Mouse (Mus musculus) intestine, postnatal 0 days (tissue): ENCODE results near the gene Ddah2. TPM values are rescaled to one million over a fixed set of nuclear protein-coding genes. Genes with fewer than 3 reads are reported as not detected.
A peak's percentile ranks its signal among the peaks of the same experiment; 100 is the strongest.

Experiments used
- ATAC-seq: fragments of 200-750 bp; cut with Nextera tagmentation; 2 replicates; pipeline ENCODE4 v1.8.0; 2017; ENCODE audit warnings: mild to moderate bottlenecking, moderate TSS enrichment, moderate library complexity
- H3K27ac ChIP-seq: fragments of 300-500 bp; sonication (generic); 2 replicates; pipeline ENCODE4 v1.5.1; 2014; ENCODE audit warnings: mild to moderate bottlenecking, low read depth, low read length, moderate library complexity
- H3K27me3 ChIP-seq: fragments of 300-500 bp; sonication (generic); replicated peaks from 2 replicates; pipeline ENCODE4 v1.6.1; 2014; ENCODE audit warnings: low read length, mixed read lengths; ENCODE audit not compliant: control insufficient read depth, insufficient read depth
- H3K36me3 ChIP-seq: fragments of 300-500 bp; sonication (generic); 2 replicates; pipeline ENCODE4 v1.6.1; 2014; ENCODE audit warnings: mild to moderate bottlenecking, moderate library complexity; ENCODE audit not compliant: control insufficient read depth, insufficient read depth
- H3K4me1 ChIP-seq: fragments of 300-500 bp; sonication (generic); replicated peaks from 2 replicates; pipeline ENCODE4 v1.6.1; 2014; ENCODE audit warnings: antibody characterized with exemption, low read length, mixed read lengths; ENCODE audit not compliant: control insufficient read depth, insufficient read depth
- H3K4me2 ChIP-seq: fragments of 300-500 bp; sonication (generic); replicated peaks from 2 replicates; pipeline ENCODE4 v1.6.1; 2014; ENCODE audit warnings: low read depth, mild to moderate bottlenecking, moderate library complexity
- H3K4me3 ChIP-seq: fragments of 300-500 bp; sonication (generic); 2 replicates; pipeline ENCODE4 v1.5.1; 2014; ENCODE audit warnings: low read depth, low read length
- H3K9ac ChIP-seq: fragments of 300-500 bp; sonication (generic); 2 replicates; pipeline ENCODE4 v1.6.1; 2014; ENCODE audit warnings: mild to moderate bottlenecking, low read depth, low read length
- H3K9me3 ChIP-seq: fragments of 300-500 bp; sonication (generic); 2 replicates; pipeline ENCODE4 v1.6.1; 2016; ENCODE audit warnings: mixed run types; ENCODE audit not compliant: control insufficient read depth
- CTCF ChIP-seq: sonication (generic); IDR thresholded peaks from 2 replicates; pipeline ENCODE4 v1.5.1; 2016; ENCODE audit warnings: low read depth, mild to moderate bottlenecking, control low read depth, antibody characterized with exemption, moderate library complexity
- WGBS: fragments of 180-500 bp; shearing (Covaris S2); extraction: QIAGEN DNeasy Blood & Tissue Kit; methylation state at CpG from one replicate; pipeline ENCODE4 v1.1.7; 2014; 5-methylcytosine and 5-hydroxymethylcytosine counted together
- polyA plus RNA-seq: library from polyadenylated mRNA; unstranded; fragments of >200 nt; fragmentation: Nextera tagmentation; extraction: Ambion mirVana; gene quantifications from 2 replicates; pipeline ENCODE4 v1.2.1, GENCODE M21; 2015

The Ddah2 gene
- polyA plus RNA-seq, 1 experiment from 2014 or later: 68.3 TPM

GRCm38 (mm10) chr17:35052271-35052798 is 6.5 kb upstream of the Ddah2 start:
- TF ChIP-seq CTCF: no peak
- H3K9me3 ChIP-seq: no peaks in the 10 kb centered on the region
- peak overlapping the region; percentile 94 for H3K4me2 ChIP-seq
- H3K9ac ChIP-seq: peak overlapping the region; percentile 78
- peaks cover 9% of the 10 kb centered on the region for H3K4me1 ChIP-seq
- H3K4me3 ChIP-seq: peak overlapping the region; percentile 69; the same call in 1 of the 2 replicates
- H3K27me3 ChIP-seq: no peaks in the 10 kb centered on the region
- peak overlapping the region; percentile 89 for H3K27ac ChIP-seq
- ATAC-seq: no peak
- 72% methylated on average over 12 of the region's 12 CpGs for WGBS
- peaks cover 47% of the 10 kb centered on the region for H3K36me3 ChIP-seq

- 75% methylated on average over 7 of the region's 7 CpGs for WGBS
- Histone ChIP-seq H3K4me3 (no peak overlapping the region), H3K9ac (no peak overlapping the region), H3K4me1 (0 out of 2 replicates have a peak, but pooled peaks cover 7% of the 10 kb centered on the region), H3K27ac (no peak overlapping the region), H3K27me3 (no peaks in the 10 kb centered on the region), H3K4me2 (no peak overlapping the region), H3K36me3 (peaks cover 63% of the 10 kb centered on the region), H3K9me3 (no peaks in the 10 kb centered on the region)
- TF ChIP-seq CTCF: no peak
- no peak for ATAC-seq
These were observed 2.9 kb upstream of the Ddah2 start for GRCm38 (mm10) chr17:35055691-35056495.

- Histone ChIP-seq H3K4me1 (0 out of 2 replicates have a peak, but pooled peaks cover 3% of the 10 kb centered on the region), H3K9ac (no peak overlapping the region), H3K4me3 (no peak overlapping the region), H3K27me3 (no peaks in the 10 kb centered on the region), H3K36me3 (peaks cover 72% of the 10 kb centered on the region), H3K9me3 (no peaks in the 10 kb centered on the region), H3K27ac (no peak overlapping the region), H3K4me2 (no peak overlapping the region)
- 73% methylated on average over 3 of the region's 3 CpGs for WGBS
- ATAC-seq: no peak
- TF ChIP-seq CTCF: no peak
These were observed 1.7 kb upstream of the Ddah2 start for GRCm38 (mm10) chr17:35057090-35057489.

- ATAC-seq: no peak
- peaks cover 61% of the 10 kb centered on the region for H3K36me3 ChIP-seq
- H3K4me3 ChIP-seq: no peak overlapping the region
- H3K27ac ChIP-seq: no peak overlapping the region
- 0 out of 2 replicates have a peak overlapping the region, but pooled peaks have one; percentile 55 for H3K9ac ChIP-seq
- TF ChIP-seq CTCF: no peak
- WGBS: 51% methylated on average over 9 of the region's 9 CpGs
- no peaks in the 10 kb centered on the region for H3K9me3 ChIP-seq
- H3K4me2 ChIP-seq: no peak overlapping the region
- H3K4me1 ChIP-seq: no peaks in the 10 kb centered on the region
- no peaks in the 10 kb centered on the region for H3K27me3 ChIP-seq
These were observed 519 bp upstream of the Ddah2 start for GRCm38 (mm10) chr17:35058316-35058715.

- TF ChIP-seq CTCF: no peak
- ATAC-seq: no peak
- Histone ChIP-seq H3K36me3 (peaks cover 44% of the 10 kb centered on the region), H3K4me2 (peak overlapping the region; percentile 76), H3K9me3 (no peaks in the 10 kb centered on the region), H3K9ac (peak overlapping the region; percentile 55), H3K27ac (no peak overlapping the region), H3K4me1 (peaks cover 6% of the 10 kb centered on the region; the same call in 1 of the 2 replicates), H3K4me3 (peak overlapping the region; percentile 59), H3K27me3 (no peaks in the 10 kb centered on the region)
- WGBS: 28% methylated on average over 14 of the region's 14 CpGs
These were observed 1.2 kb downstream of the Ddah2 start for GRCm38 (mm10) chr17:35060071-35060470.

GRCm38 (mm10) chr17:35060737-35061297 is 2.0 kb downstream of the Ddah2 start:
- TF ChIP-seq CTCF: no peak
- H3K4me3 ChIP-seq: no peak overlapping the region
- H3K27ac ChIP-seq: no peak overlapping the region
- no peaks in the 10 kb centered on the region; the same call in 1 of the 2 replicates for H3K27me3 ChIP-seq
- peaks cover 9% of the 10 kb centered on the region; the same call in 1 of the 2 replicates for H3K4me1 ChIP-seq
- ATAC-seq: no peak
- 62% methylated on average over 22 of the region's 22 CpGs for WGBS
- no peaks in the 10 kb centered on the region for H3K9me3 ChIP-seq
- peaks cover 38% of the 10 kb centered on the region for H3K36me3 ChIP-seq
- H3K9ac ChIP-seq: no peak overlapping the region
- peak overlapping the region; percentile 76; the same call in 1 of the 2 replicates for H3K4me2 ChIP-seq
